Mouse (Mus musculus) skeletal muscle tissue, adult 2 months (tissue): ENCODE measurements around the gene Helq.
A peak's percentile ranks its signal among the peaks of the same experiment; 100 is the strongest.

Experiments used
- DNase-seq: peaks from one replicate; pipeline ENCODE4 v3.0.0-alpha.2; 2012; ENCODE audit warnings: low read depth, low spot score

The Helq gene

GRCm38 (mm10) chr5:100779002-100779401 is 19.4 kb downstream of the Helq start:
- no peak for DNase-seq

- DNase-seq: no peak
Observed at GRCm38 (mm10) chr5:100776900-100777299, 21.5 kb downstream of the Helq start.

GRCm38 (mm10) chr5:100775778-100776404 is 22.5 kb downstream of the Helq start:
- no peak for DNase-seq

GRCm38 (mm10) chr5:100771575-100771974 is 26.8 kb downstream of the Helq start:
- no peak for DNase-seq

GRCm38 (mm10) chr5:100766026-100766425 is 32.4 kb downstream of the Helq start:
- DNase-seq: no peak

- no peak for DNase-seq
Observed at GRCm38 (mm10) chr5:100761736-100762135, 36.7 kb downstream of the Helq start.

GRCm38 (mm10) chr5:100760049-100760663 is 38.2 kb downstream of the Helq start:
- no peak for DNase-seq

GRCm38 (mm10) chr5:100758121-100758520 is 40.3 kb downstream of the Helq start:
- no peak for DNase-seq

- DNase-seq: no peak
Observed at GRCm38 (mm10) chr5:100753407-100753806, 45.0 kb downstream of the Helq start.

- no peak for DNase-seq
Observed at GRCm38 (mm10) chr5:100751655-100752054, 46.7 kb downstream of the Helq start.

GRCm38 (mm10) chr5:100750617-100751255 is 47.7 kb downstream of the Helq start:
- peak; percentile 30 for DNase-seq

- DNase-seq: no peak
Observed at GRCm38 (mm10) chr5:100738802-100739201, 59.6 kb downstream of the Helq start.

GRCm38 (mm10) chr5:100736919-100737318 is 61.5 kb downstream of the Helq start:
- no peak for DNase-seq

GRCm38 (mm10) chr5:100734535-100734934 is 63.9 kb downstream of the Helq start:
- DNase-seq: no peak

- no peak for DNase-seq
Observed at GRCm38 (mm10) chr5:100728757-100729156, 69.6 kb downstream of the Helq start.

- no peak for DNase-seq
Observed at GRCm38 (mm10) chr5:100726001-100726400, 72.4 kb downstream of the Helq start.

GRCm38 (mm10) chr5:100719235-100720088 is 78.9 kb downstream of the Helq start, which contains the start of gene Hpse:
Gene Hpse, minus strand, starts transcription at chr5:100719716.
- DNase-seq: peak; percentile 27

- no peak for DNase-seq
Observed at GRCm38 (mm10) chr5:100716762-100717161, 81.6 kb downstream of the Helq start.
